Mouse (Mus musculus) liver, embryonic 16.5 days (tissue): ENCODE data around the gene Kmt2d. TPM values are rescaled to one million over a fixed set of nuclear protein-coding genes. Genes with fewer than 3 reads are reported as not detected.
A peak's percentile ranks its signal among the peaks of the same experiment; 100 is the strongest.

Experiments
- ATAC-seq: fragments of 200-750 bp; cut with Nextera tagmentation; 2 replicates; pipeline ENCODE4 v1.8.0; 2017; ENCODE audit warnings: low read depth, mild to moderate bottlenecking, moderate number of reproducible peaks, moderate library complexity
- H3K27ac ChIP-seq: fragments of 300-500 bp; sonication (generic); 2 replicates; pipeline ENCODE4 v1.5.1; 2014; ENCODE audit warnings: mild to moderate bottlenecking, low read length
- H3K27me3 ChIP-seq: fragments of 300-500 bp; sonication (generic); 2 replicates; pipeline ENCODE4 v1.6.1; 2014; ENCODE audit warnings: low read depth, low read length, mixed read lengths; ENCODE audit not compliant: control insufficient read depth, insufficient read depth
- H3K36me3 ChIP-seq: fragments of 300-500 bp; sonication (generic); 2 replicates; pipeline ENCODE4 v1.6.1; 2014; ENCODE audit warnings: mild to moderate bottlenecking; ENCODE audit not compliant: control insufficient read depth, insufficient read depth
- H3K4me1 ChIP-seq: fragments of 300-500 bp; sonication (generic); 2 replicates; pipeline ENCODE4 v1.6.1; 2014; ENCODE audit warnings: low read depth, low read length, mixed read lengths; ENCODE audit not compliant: control insufficient read depth
- H3K4me2 ChIP-seq: fragments of 300-500 bp; sonication (generic); 2 replicates; pipeline ENCODE4 v1.6.1; 2014; ENCODE audit warnings: low read depth, low read length, mixed read lengths
- H3K4me3 ChIP-seq: fragments of 300-500 bp; sonication (generic); 2 replicates; pipeline ENCODE4 v1.5.1; 2014; ENCODE audit warnings: low read depth, mild to moderate bottlenecking, low read length
- H3K9ac ChIP-seq: fragments of 300-500 bp; sonication (generic); 2 replicates; pipeline ENCODE4 v1.6.1; 2014; ENCODE audit warnings: low read depth, low read length
- H3K9me3 ChIP-seq: fragments of 300-500 bp; sonication (generic); replicated peaks from 2 replicates; pipeline ENCODE4 v1.6.1; 2016; ENCODE audit warnings: low read length; ENCODE audit not compliant: control insufficient read depth
- WGBS: fragments of 180-500 bp; shearing (Covaris S2); extraction: QIAGEN DNeasy Blood & Tissue Kit; methylation state at CpG from one replicate; pipeline ENCODE4 v1.1.7; 2014; ENCODE audit not compliant: insufficient replicate concordance; 5-methylcytosine and 5-hydroxymethylcytosine counted together
- polyA plus RNA-seq: library from polyadenylated mRNA; unstranded; fragments of >200 nt; fragmentation: Nextera tagmentation; extraction: Ambion mirVana; gene quantifications from 2 replicates; pipeline ENCODE4 v1.2.1, GENCODE M21; 2015

Kmt2d gene
- polyA plus RNA-seq, 1 experiment from 2014 or later: 4.0 TPM

GRCm38 (mm10) chr15:98839161-98839560, 31.8 kb downstream of the Kmt2d start:
- Histone ChIP-seq H3K4me1 (peaks cover 35% of the 10 kb centered on the region), H3K27me3 (no peaks in the 10 kb centered on the region), H3K27ac (no peak overlapping the region), H3K4me2 (no peak overlapping the region), H3K36me3 (peaks cover 89% of the 10 kb centered on the region), H3K4me3 (no peak overlapping the region), H3K9ac (no peak overlapping the region), H3K9me3 (no peaks in the 10 kb centered on the region)
- 96% methylated on average over 14 of the region's 14 CpGs for WGBS
- ATAC-seq: no peak

- 49% methylated on average over 4 of the region's 4 CpGs for WGBS
- peaks cover 85% of the 10 kb centered on the region for H3K36me3 ChIP-seq
- peak overlapping the region; percentile 42 for H3K9ac ChIP-seq
- no peaks in the 10 kb centered on the region for H3K9me3 ChIP-seq
- H3K4me2 ChIP-seq: peak overlapping the region; percentile 58
- H3K4me3 ChIP-seq: peak overlapping the region; percentile 35
- peak overlapping the region; percentile 95 for H3K27ac ChIP-seq
- H3K4me1 ChIP-seq: peaks cover 41% of the 10 kb centered on the region
- H3K27me3 ChIP-seq: no peaks in the 10 kb centered on the region
- ATAC-seq: peak; percentile 22; the same call in 1 of the 2 replicates
These were observed 33.3 kb downstream of the Kmt2d start for GRCm38 (mm10) chr15:98837743-98838103.

GRCm38 (mm10) chr15:98837006-98837742, 33.8 kb downstream of the Kmt2d start:
- 68% methylated on average over 21 of the region's 21 CpGs for WGBS
- H3K27me3 ChIP-seq: no peaks in the 10 kb centered on the region
- peak overlapping the region; percentile 95 for H3K27ac ChIP-seq
- H3K36me3 ChIP-seq: peaks cover 80% of the 10 kb centered on the region
- no peaks in the 10 kb centered on the region for H3K9me3 ChIP-seq
- H3K4me3 ChIP-seq: peak overlapping the region; percentile 35
- peak overlapping the region; percentile 42 for H3K9ac ChIP-seq
- peaks cover 47% of the 10 kb centered on the region for H3K4me1 ChIP-seq
- peak; percentile 90 for ATAC-seq
- H3K4me2 ChIP-seq: peak overlapping the region; percentile 58

DNA sequence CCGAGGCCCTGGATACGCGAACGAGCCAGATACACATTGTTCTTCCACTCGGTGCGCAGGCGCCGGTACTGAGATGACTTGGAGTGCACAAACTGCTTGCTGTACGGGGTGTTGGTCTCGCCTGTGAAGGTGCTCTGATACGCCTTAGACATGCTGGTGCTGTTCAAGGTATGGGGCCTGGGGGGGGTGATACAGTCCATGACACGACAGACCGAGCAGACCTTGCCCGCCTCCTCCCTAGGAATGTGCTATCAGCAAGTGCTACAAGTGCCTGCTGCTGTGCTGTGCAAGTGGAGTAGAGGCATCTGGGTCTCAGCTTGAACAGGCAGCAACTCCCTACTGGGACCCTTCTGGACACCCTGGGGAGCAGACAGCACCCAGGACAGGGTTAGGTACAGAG, 35.7 kb downstream of the Kmt2d start:
- H3K9ac ChIP-seq: no peak overlapping the region
- peaks cover 52% of the 10 kb centered on the region for H3K4me1 ChIP-seq
- H3K27ac ChIP-seq: no peak overlapping the region

GRCm38 (mm10) chr15:98834059-98834458, 36.9 kb downstream of the Kmt2d start:
- Histone ChIP-seq H3K4me1 (peaks cover 60% of the 10 kb centered on the region), H3K4me3 (no peak overlapping the region), H3K27me3 (no peaks in the 10 kb centered on the region), H3K36me3 (peaks cover 51% of the 10 kb centered on the region), H3K9ac (no peak overlapping the region), H3K9me3 (no peaks in the 10 kb centered on the region), H3K4me2 (no peak overlapping the region), H3K27ac (no peak overlapping the region)
- no peak for ATAC-seq
- 86% methylated on average over 13 of the region's 13 CpGs for WGBS

More for the DNA sequence above, 35.7 kb downstream of the Kmt2d start:
- no peaks in the 10 kb centered on the region for H3K27me3 ChIP-seq
- no peak overlapping the region for H3K4me2 ChIP-seq
- WGBS: 91% methylated on average over 14 of the region's 14 CpGs
- H3K4me3 ChIP-seq: no peak overlapping the region
- ATAC-seq: no peak
- H3K36me3 ChIP-seq: peaks cover 63% of the 10 kb centered on the region
- no peaks in the 10 kb centered on the region for H3K9me3 ChIP-seq

DNA sequence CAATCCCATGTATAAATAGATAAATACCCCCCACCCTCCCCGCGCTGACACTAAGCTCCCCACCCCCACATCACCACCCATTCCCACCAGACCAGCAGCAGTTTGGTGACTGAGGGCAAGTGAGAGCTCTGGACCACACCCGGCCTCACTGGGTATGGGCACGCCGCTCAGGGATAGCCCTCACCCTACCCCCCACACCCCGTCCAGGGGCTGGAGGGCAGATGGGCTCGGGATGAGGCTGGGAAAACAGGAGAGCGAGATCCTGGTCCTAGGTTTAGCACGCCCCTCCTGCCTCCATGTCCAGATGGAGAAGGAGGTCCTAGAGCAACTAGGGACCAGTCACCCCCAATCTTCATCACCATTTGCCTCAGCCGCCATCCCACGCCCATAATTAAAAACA, 37.7 kb downstream of the Kmt2d start:
- H3K4me2 ChIP-seq: no peak overlapping the region
- H3K36me3 ChIP-seq: peaks cover 45% of the 10 kb centered on the region
- no peak overlapping the region for H3K4me3 ChIP-seq

DNA sequence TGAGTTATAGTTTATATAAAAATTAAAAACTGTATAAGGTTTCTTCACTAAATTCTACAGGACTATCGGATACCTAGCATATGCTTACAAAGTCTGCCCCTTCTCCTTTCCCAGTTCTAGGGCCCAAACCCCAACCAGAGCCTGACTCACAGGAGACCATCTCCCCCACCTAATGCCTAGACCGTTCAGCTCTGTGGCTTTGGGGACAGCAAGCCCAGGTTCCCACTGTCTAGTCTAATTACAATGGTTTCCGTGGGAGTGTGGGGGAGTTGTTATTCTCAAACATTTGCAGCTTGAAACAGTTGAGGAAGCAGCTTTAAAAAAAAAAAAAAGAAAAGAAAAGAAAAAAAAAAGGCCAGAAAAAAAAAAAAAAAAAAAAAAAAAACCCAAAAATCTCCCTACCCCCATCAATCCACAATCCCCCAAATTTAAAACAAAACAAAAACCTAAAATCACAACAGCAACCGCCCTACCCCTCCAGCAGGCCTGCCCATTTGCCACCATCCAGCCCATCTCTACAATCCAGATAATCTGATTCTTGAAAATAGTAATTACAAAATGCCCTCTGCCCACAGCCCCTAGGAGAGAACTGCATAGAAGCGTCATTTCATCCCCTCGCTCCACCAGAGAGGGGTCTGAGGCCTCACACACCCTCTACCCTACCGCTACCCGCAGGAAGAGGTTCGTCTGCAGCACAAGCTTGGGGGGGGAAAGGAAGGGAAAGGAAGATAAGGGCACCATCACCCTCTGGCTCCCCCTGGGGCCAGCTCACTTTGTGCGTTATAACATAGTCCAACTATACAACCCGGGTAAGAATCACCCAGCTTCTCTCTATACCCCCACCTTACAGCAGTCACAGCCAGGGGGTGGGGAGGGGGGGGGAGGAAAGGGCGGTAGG, 38.6 kb downstream of the Kmt2d start:
- H3K4me2 ChIP-seq: peak overlapping the region; percentile 78
- H3K4me1 ChIP-seq: peaks cover 59% of the 10 kb centered on the region
- H3K27me3 ChIP-seq: no peaks in the 10 kb centered on the region
- H3K36me3 ChIP-seq: peaks cover 41% of the 10 kb centered on the region
- 22% methylated on average over 12 of the region's 12 CpGs for WGBS
- 0 out of 2 replicates have a peak, but pooled peaks have one; percentile 6 for ATAC-seq
- H3K9me3 ChIP-seq: no peaks in the 10 kb centered on the region
- peak overlapping the region; percentile 50 for H3K9ac ChIP-seq
- peak overlapping the region; percentile 99 for H3K27ac ChIP-seq
- peak overlapping the region; percentile 14 for H3K4me3 ChIP-seq

More for the DNA sequence above, 37.7 kb downstream of the Kmt2d start:
- ATAC-seq: no peak
- Histone ChIP-seq H3K27ac (peak overlapping the region; percentile 99), H3K4me1 (peaks cover 60% of the 10 kb centered on the region), H3K9me3 (no peaks in the 10 kb centered on the region), H3K9ac (0 out of 2 replicates have a peak overlapping the region, but pooled peaks have one; percentile 18), H3K27me3 (no peaks in the 10 kb centered on the region)
- 64% methylated on average over 11 of the region's 11 CpGs for WGBS

DNA sequence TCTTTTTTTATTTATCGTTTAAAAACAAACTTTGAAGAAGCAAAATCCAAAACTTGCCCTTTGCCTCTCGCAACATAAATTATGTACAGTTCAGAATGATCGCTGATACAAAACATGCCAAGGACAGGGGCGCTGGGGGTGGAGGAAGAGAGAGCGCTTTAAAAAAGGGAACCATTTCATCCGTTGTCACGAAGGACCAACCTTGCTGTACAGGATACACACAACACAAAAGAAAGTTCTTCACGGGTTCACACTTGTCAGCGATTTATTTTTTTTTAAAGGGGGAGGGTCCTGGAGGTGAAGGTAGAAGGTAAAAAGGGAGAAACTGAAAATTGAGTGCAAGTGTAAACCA, 39.3 kb downstream of the Kmt2d start:
- Histone ChIP-seq H3K27ac (peak overlapping the region; percentile 99), H3K9ac (peak overlapping the region; percentile 96), H3K27me3 (no peaks in the 10 kb centered on the region), H3K4me2 (peak overlapping the region; percentile 78), H3K4me3 (peak overlapping the region; percentile 89), H3K4me1 (peaks cover 59% of the 10 kb centered on the region), H3K9me3 (no peaks in the 10 kb centered on the region), H3K36me3 (peaks cover 33% of the 10 kb centered on the region)
- WGBS: 3% methylated on average over 9 of the region's 9 CpGs
- no peak for ATAC-seq
